Mouse (Mus musculus): ENCODE measurements around the gene Spock2.

DNA sequence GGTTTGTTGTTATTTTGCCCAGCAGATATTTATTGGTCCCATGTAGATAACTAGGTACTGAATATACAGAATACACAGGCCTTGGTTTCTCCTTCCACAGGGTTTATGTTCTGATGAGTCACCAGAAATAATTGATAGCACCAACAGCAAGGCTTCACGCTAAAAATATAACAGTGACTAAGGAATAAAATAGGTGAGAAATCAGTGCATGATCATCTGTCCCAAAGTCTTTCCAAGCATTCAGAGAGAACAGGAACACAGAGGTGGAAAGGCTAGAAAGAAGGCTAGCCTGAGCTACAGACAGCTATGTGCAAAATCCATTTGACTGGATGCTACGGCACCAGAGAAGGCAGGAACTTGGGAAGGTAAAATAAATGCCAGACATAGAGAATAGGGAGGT is 10.5 kb upstream of the Spock2 start:
- TF ChIP-seq CTCF (IDR thresholded peaks at IDR 0.05; ENCODE audit: low read depth, low read length) (no peak), POLR2A (IDR thresholded peaks at IDR 0.05; ENCODE audit: borderline replicate concordance, low read depth, low read length) (no peak)

Data from bone marrow macrophage, adult 2 months (primary cell).